Comparison of ENCODE assay signal across 13 mouse cellular contexts in genomic region chr9:14632365-14633163, GRCm38 (mm10). TPM values are rescaled to one million over a fixed set of nuclear protein-coding genes. Genes with fewer than 3 reads are reported as not detected.
A peak's percentile ranks its signal among the peaks of the same experiment; 100 is the strongest.
DNase-seq lines count a peak whose midpoint lies in the region; ATAC-seq and TF ChIP-seq lines count a peak whose summit lies in the region.
"Had no signal": no experiment of that assay in that cellular context is flagged by ENCODE, and none has a peak within 500 bp of the region (broad histone marks: within the 10 kb centered on the region; RNA-seq: fewer than 3 reads in every experiment).

No protein-coding gene starts in this region.

- H3K4me3 ChIP-seq in hindbrain, embryonic 10.5 days: no peak overlapping the region
- no peak overlapping the region for H3K4me3 ChIP-seq in hindbrain, embryonic 16.5 days (ENCODE audit: low read length)
- H3K4me3 ChIP-seq in MEL (ENCODE audit: control insufficient read depth in 1 of 2, insufficient read depth in 1 of 2, low read depth in 2 of 2, low read length in 2 of 2): no peak overlapping the region
- H3K4me3 ChIP-seq in embryonic facial prominence, embryonic 15.5 days (replicated peaks): no peak overlapping the region
- H3K4me3 ChIP-seq in midbrain, embryonic 14.5 days (replicated peaks; ENCODE audit: low read depth, low read length): no peak overlapping the region
- H3K4me3 ChIP-seq: erythroblast, embryonic 14.5 days; liver, embryonic 13.5 days had no signal

- H3K27me3 ChIP-seq in hindbrain, embryonic 10.5 days (ENCODE audit: insufficient read depth, poor library complexity, severe bottlenecking): peaks cover 25% of the 10 kb centered on the region
- no peaks in the 10 kb centered on the region for H3K27me3 ChIP-seq in hindbrain, embryonic 16.5 days (replicated peaks; ENCODE audit: control insufficient read depth, insufficient read depth, low read length)
- H3K27me3 ChIP-seq in MEL (ENCODE audit: control insufficient read depth in 1 of 2, insufficient read depth in 2 of 2, low read length in 2 of 2): peaks cover 22 to 40% of the 10 kb centered on the region in 2 experiments
- H3K27me3 ChIP-seq in embryonic facial prominence, embryonic 15.5 days: no peaks in the 10 kb centered on the region
- H3K27me3 ChIP-seq in midbrain, embryonic 14.5 days (ENCODE audit: control insufficient read depth, insufficient read depth, low read length): 0 out of 2 replicates have a peak, but pooled peaks cover 3% of the 10 kb centered on the region

- peak overlapping the region; percentile 16; the same call in 1 of the 2 replicates for H3K27ac ChIP-seq in hindbrain, embryonic 10.5 days
- no peak overlapping the region for H3K27ac ChIP-seq in hindbrain, embryonic 16.5 days (ENCODE audit: low read depth, low read length)
- H3K27ac ChIP-seq in MEL (ENCODE audit: control insufficient read depth, low read depth, low read length): no peak overlapping the region
- peak overlapping the region; percentile 85 for H3K27ac ChIP-seq in embryonic facial prominence, embryonic 15.5 days (replicated peaks)
- no peak overlapping the region for H3K27ac ChIP-seq in midbrain, embryonic 14.5 days (replicated peaks; ENCODE audit: low read depth, low read length)
- H3K27ac ChIP-seq: liver, embryonic 13.5 days had no signal

- no peak for TF ChIP-seq POLR2A in MEL (IDR thresholded peaks at IDR 0.05; ENCODE audit: control insufficient read depth in 1 of 2, insufficient read depth in 1 of 2, low read depth in 1 of 2, low read length in 2 of 2, poor library complexity in 1 of 2)

- no peak overlapping the region for H3K9ac ChIP-seq in hindbrain, embryonic 16.5 days (ENCODE audit: low read depth, low read length)
- no peak overlapping the region for H3K9ac ChIP-seq in MEL (ENCODE audit: control insufficient read depth, low read depth, low read length, poor library complexity, severe bottlenecking)
- no peak overlapping the region for H3K9ac ChIP-seq in embryonic facial prominence, embryonic 15.5 days
- no peak overlapping the region for H3K9ac ChIP-seq in midbrain, embryonic 14.5 days (replicated peaks; ENCODE audit: low read length)
- H3K9ac ChIP-seq: liver, embryonic 13.5 days had no signal

- peaks cover 36% of the 10 kb centered on the region for H3K4me1 ChIP-seq in hindbrain, embryonic 10.5 days (replicated peaks)
- H3K4me1 ChIP-seq in hindbrain, embryonic 16.5 days (ENCODE audit: control insufficient read depth, insufficient read depth, low read depth, low read length): peaks cover 10% of the 10 kb centered on the region; the same call in 1 of the 2 replicates
- H3K4me1 ChIP-seq in MEL (ENCODE audit: control insufficient read depth in 1 of 2, insufficient read depth in 2 of 2, low read length in 2 of 2): no peaks in the 10 kb centered on the region
- H3K4me1 ChIP-seq in embryonic facial prominence, embryonic 15.5 days: peaks cover 38% of the 10 kb centered on the region
- H3K4me1 ChIP-seq in midbrain, embryonic 14.5 days (ENCODE audit: control insufficient read depth, insufficient read depth, low read length): peaks cover 35% of the 10 kb centered on the region
- H3K4me1 ChIP-seq: liver, embryonic 13.5 days had no signal

- WGBS in hindbrain, embryonic 10.5 days: 40% methylated on average over 10 of the region's 10 CpGs
- WGBS in hindbrain, embryonic 16.5 days: 42% methylated on average over 10 of the region's 10 CpGs
- WGBS in embryonic facial prominence, embryonic 15.5 days: 59% methylated on average over 10 of the region's 10 CpGs
- WGBS in midbrain, embryonic 14.5 days: 7% methylated on average over 10 of the region's 10 CpGs

- no peak for ATAC-seq in hindbrain, embryonic 16.5 days
- ATAC-seq in embryonic facial prominence, embryonic 15.5 days (ENCODE audit: insufficient number of reproducible peaks, low FRiP score, low TSS enrichment, low read depth): no peak
- ATAC-seq in midbrain, embryonic 14.5 days (ENCODE audit: low FRiP score, low TSS enrichment): no peak
- ATAC-seq in CD4-positive, CD25-positive, alpha-beta regulatory T cell, adult 4 months: no peak

- no peak overlapping the region for H3K4me2 ChIP-seq in hindbrain, embryonic 16.5 days (ENCODE audit: low read length)
- no peak overlapping the region for H3K4me2 ChIP-seq in embryonic facial prominence, embryonic 15.5 days (replicated peaks)
- H3K4me2 ChIP-seq in midbrain, embryonic 14.5 days (ENCODE audit: low read length): 0 out of 2 replicates have a peak overlapping the region, but pooled peaks have one; percentile 4
- H3K4me2 ChIP-seq: liver, embryonic 13.5 days had no signal

- no peak for TF ChIP-seq RAD21 in MEL (IDR thresholded peaks at IDR 0.05; ENCODE audit: low read depth, low read length)

- no peaks in the 10 kb centered on the region for H3K79me2 ChIP-seq in MEL (ENCODE audit: control insufficient read depth, insufficient read depth, low read length, poor library complexity)

- TF ChIP-seq EP300 in MEL (IDR thresholded peaks at IDR 0.05; ENCODE audit: low read depth in 1 of 2, low read length in 2 of 2): no peak

- DNase-seq in hindbrain, embryonic 10.5 days (ENCODE audit: low spot score): no peak
- DNase-seq in MEL (ENCODE audit: low read depth, low spot score): no peak
- no peak for DNase-seq in midbrain, embryonic 14.5 days
- no peak for DNase-seq in right cerebral cortex, postnatal 10 days (ENCODE audit: low spot score in 2 of 2)
- no peak for DNase-seq in right cerebral cortex, postnatal 36 days (ENCODE audit: low spot score in 2 of 2)
- DNase-seq: cerebellum, postnatal 10 days; liver, embryonic 13.5 days; thymus, adult 2 months had no signal

- no peak for TF ChIP-seq CTCF in MEL (IDR thresholded peaks at IDR 0.05 in 2 of 3, conservative IDR thresholded peaks at IDR 0.05 in 1 of 3; ENCODE audit: control insufficient read depth in 1 of 3, insufficient read depth in 1 of 3, low read depth in 2 of 3, low read length in 3 of 3, poor library complexity in 1 of 3, severe bottlenecking in 1 of 3)

- H3K9me3 ChIP-seq in hindbrain, embryonic 10.5 days: no peaks in the 10 kb centered on the region
- no peaks in the 10 kb centered on the region for H3K9me3 ChIP-seq in hindbrain, embryonic 16.5 days (ENCODE audit: control insufficient read depth, low read length)
- H3K9me3 ChIP-seq in MEL (replicated peaks; ENCODE audit: insufficient read depth, low read length): no peaks in the 10 kb centered on the region
- no peaks in the 10 kb centered on the region for H3K9me3 ChIP-seq in embryonic facial prominence, embryonic 15.5 days (replicated peaks)
- H3K9me3 ChIP-seq in midbrain, embryonic 14.5 days (ENCODE audit: control insufficient read depth, low read length): no peaks in the 10 kb centered on the region
- H3K9me3 ChIP-seq: liver, embryonic 13.5 days had no signal

- H3K36me3 ChIP-seq in hindbrain, embryonic 10.5 days: no peaks in the 10 kb centered on the region
- no peaks in the 10 kb centered on the region for H3K36me3 ChIP-seq in hindbrain, embryonic 16.5 days (ENCODE audit: control insufficient read depth, insufficient read depth, low read length)
- H3K36me3 ChIP-seq in MEL (ENCODE audit: control insufficient read depth in 1 of 2, insufficient read depth in 2 of 2, low read length in 2 of 2): no peaks in the 10 kb centered on the region
- H3K36me3 ChIP-seq in embryonic facial prominence, embryonic 15.5 days: no peaks in the 10 kb centered on the region
- H3K36me3 ChIP-seq in midbrain, embryonic 14.5 days (ENCODE audit: control insufficient read depth, insufficient read depth, low read length): no peaks in the 10 kb centered on the region
- H3K36me3 ChIP-seq: liver, embryonic 13.5 days had no signal

TF ChIP-seq in MEL, 35 proteins besides CTCF, POLR2A, EP300 and RAD21:
- 0 out of 2 replicates have a peak, but pooled peaks have one; percentile 3 for TF ChIP-seq TAL1 (IDR thresholded peaks at IDR 0.05; ENCODE audit: low read length)
- no peak for TF ChIP-seq KAT2A (conservative IDR thresholded peaks at IDR 0.05; ENCODE audit: low read depth, low read length)
- TF ChIP-seq POLR2AphosphoS5 (IDR thresholded peaks at IDR 0.05; ENCODE audit: borderline replicate concordance, low read depth, low read length): peak; percentile 26; the same call in 1 of the 2 replicates
TF ChIP-seq in MEL: peak in this region for 2.

RNA-seq across cellular contexts. Expression of gene Amotl1, which starts 12.3 kb away (rescaled TPM):
- 12.8 and 16.3 TPM in 2 replicates for polyA plus RNA-seq in hindbrain, embryonic 10.5 days (2016; fragmentation: Nextera tagmentation; extraction: Ambion mirVana)
- 6.6 and 8.3 TPM in 2 replicates for polyA plus RNA-seq in hindbrain, embryonic 16.5 days (2015; fragmentation: Nextera tagmentation; extraction: Ambion mirVana)
- total RNA-seq in MEL (2012; rRNA removed): 9.1 and 9.3 TPM in 2 replicates
- 1 to 10 TPM in 1 of 2 experiments, not detected in 1; 7.4 TPM for polyA plus RNA-seq in MEL (2012; ENCODE audit: insufficient read depth in 1 of 2, insufficient read length in 2 of 2, low read depth in 1 of 2, low replicate concordance in 2 of 2, missing spikeins in 1 of 2)
- 34.2 and 38.9 TPM in 2 replicates for polyA plus RNA-seq in embryonic facial prominence, embryonic 15.5 days (2015; fragmentation: Nextera tagmentation; extraction: Ambion mirVana)
- polyA plus RNA-seq in midbrain, embryonic 14.5 days (2014; fragmentation: Nextera tagmentation; extraction: Ambion mirVana): 8.7 and 12.5 TPM in 2 replicates
- polyA plus RNA-seq in CD4-positive, CD25-positive, alpha-beta regulatory T cell, adult 4 months (2017; shearing (Covaris generic)): under 1 TPM in 1 of 2 experiments, not detected in 1; 0.06 TPM
- total RNA-seq: megakaryocyte progenitor cell, adult 5-6 weeks had no signal

Comparison
In these comparisons a context has a peak if more than half of its experiments do, and no peak if none do; other contexts are left out.
1. H3K27ac ChIP-seq: peak in hindbrain, embryonic 10.5 days (single experiment) and embryonic facial prominence, embryonic 15.5 days (single experiment); none in hindbrain, embryonic 16.5 days (single experiment), MEL (single experiment) and midbrain, embryonic 14.5 days (single experiment).